Mouse (Mus musculus) cerebellum, adult 2 months (tissue): ENCODE data around the gene Gm15262.

ENCODE experiments used
- CTCF ChIP-seq: fragments of 200-500 bp; IDR thresholded peaks from 2 replicates; pipeline ENCODE4 v1.5.1; 2011; ENCODE audit warnings: low read depth, mild to moderate bottlenecking, control low read depth, low read length, moderate library complexity, borderline replicate concordance; ENCODE audit not compliant: insufficient read depth
- POLR2A ChIP-seq: fragments of 200-500 bp; IDR thresholded peaks from 2 replicates; pipeline ENCODE4 v1.6.1; 2011; ENCODE audit warnings: low read length, control low read depth, borderline replicate concordance; ENCODE audit not compliant: insufficient read depth

DNA sequence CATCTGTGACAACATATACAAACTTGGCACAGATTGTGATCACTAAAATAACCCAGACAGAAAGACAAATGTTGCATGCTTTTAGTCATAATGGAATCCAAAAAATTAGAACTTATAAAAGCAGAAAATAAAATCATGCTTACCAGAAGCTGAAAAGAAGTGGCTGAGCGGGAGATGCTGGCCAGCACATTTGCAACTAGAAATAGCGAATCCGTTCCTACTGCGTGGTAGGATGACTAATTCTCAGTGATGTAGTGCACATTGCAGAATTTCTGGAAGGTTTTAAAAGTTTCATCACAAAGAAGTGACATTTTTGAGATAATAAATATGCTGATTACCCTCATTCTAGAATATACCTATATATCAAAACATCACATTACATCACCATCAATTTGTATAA, 100.7 kb downstream of the Gm15262 start:
- TF ChIP-seq CTCF (no peak), POLR2A (no peak)
